Mouse (Mus musculus) layer of hippocampus, postnatal 36 days (tissue): Measurements from ENCODE around the gene Adprh. TPM values are rescaled to one million over a fixed set of nuclear protein-coding genes. Genes with fewer than 3 reads are reported as not detected.

ENCODE experiments used
- DNase-seq, 2 experiments: peaks; one replicate each; pipeline ENCODE4 v3.0.0; 2022
- total RNA-seq, 2 experiments: library from RNA; stranded (reverse); gene quantifications; 2 replicates each; pipeline ENCODE4 v1.2.3; 2021

Adprh gene
- total RNA-seq, 2 experiments from 2014 or later: 53.0 to 57.7 TPM

GRCm38 (mm10) chr16:38395060-38395730 lies 57.3 kb downstream of the Adprh start:
- DNase-seq: no peak

GRCm38 (mm10) chr16:38394191-38394618 lies 58.3 kb downstream of the Adprh start:
- DNase-seq: no peak

Other genes starting within 250 kb of the Adprh start
- gene Nr1i2, start 157.9 kb downstream of the Adprh start, total RNA-seq: not detected
- gene Maats1, start 110.6 kb downstream of the Adprh start, total RNA-seq: 1 to 10 TPM in 1 of 2 experiments, under 1 TPM in 1; 0.95 to 1.4 TPM
- 100 to 1,000 TPM; 120 to 146 TPM for gene Cox17, start 105.7 kb downstream of the Adprh start, total RNA-seq
- gene Gm21987, start 105.7 kb downstream of the Adprh start, total RNA-seq: not detected
- gene Popdc2, start 90.5 kb downstream of the Adprh start, total RNA-seq: under 1 TPM; 0.50 to 0.63 TPM
- gene Pla1a, start 19.6 kb downstream of the Adprh start, total RNA-seq: under 1 TPM; 0.63 to 0.92 TPM
- gene Cd80, start 2.9 kb upstream of the Adprh start, total RNA-seq: under 1 TPM; 0.35 to 0.71 TPM
- gene Timmdc1, start 70.0 kb upstream of the Adprh start, total RNA-seq: 10 to 100 TPM; 30.8 to 35.8 TPM
- 10 to 100 TPM; 49.9 to 52.5 TPM for gene Poglut1, start 97.6 kb upstream of the Adprh start, total RNA-seq
- 10 to 100 TPM; 26.5 to 30.7 TPM for gene Tmem39a, start 106.0 kb upstream of the Adprh start, total RNA-seq